Mouse (Mus musculus) heart, adult 2 months (tissue): ENCODE results near the gene Arid5b. TPM values are rescaled to one million over a fixed set of nuclear protein-coding genes. Genes with fewer than 3 reads are reported as not detected.

ENCODE experiments used
- DNase-seq, 2 experiments: peaks; one replicate each; pipeline ENCODE4 v3.0.0; 2021
- H3K27ac ChIP-seq: fragments of 200-600 bp; 2 replicates; pipeline ENCODE4 v1.8.1; 2022
- H3K27me3 ChIP-seq: fragments of 200-500 bp; 2 replicates; pipeline ENCODE4 v1.6.1; 2012; ENCODE audit warnings: mild to moderate bottlenecking, low read length, inconsistent platforms, mixed read lengths; ENCODE audit not compliant: control insufficient read depth, insufficient read depth
- H3K36me3 ChIP-seq: fragments of 200-500 bp; 2 replicates; pipeline ENCODE4 v1.6.1; 2012; ENCODE audit warnings: low read length, inconsistent platforms; ENCODE audit not compliant: control insufficient read depth, insufficient read depth
- H3K4me1 ChIP-seq: fragments of 200-500 bp; 2 replicates; pipeline ENCODE4 v1.6.1; 2011; ENCODE audit warnings: low read length; ENCODE audit not compliant: control insufficient read depth, insufficient read depth
- H3K4me3 ChIP-seq: fragments of 200-600 bp; 2 replicates; pipeline ENCODE4 v1.8.1; 2022
- H3K79me2 ChIP-seq: fragments of 200-500 bp; replicated peaks from 2 replicates; pipeline ENCODE4 v1.6.1; 2012; ENCODE audit warnings: mild to moderate bottlenecking, inconsistent platforms, low read length, moderate library complexity, mixed read lengths; ENCODE audit not compliant: control insufficient read depth, insufficient read depth
- H3K9ac ChIP-seq: fragments of 200-500 bp; 2 replicates; pipeline ENCODE4 v1.6.1; 2012; ENCODE audit warnings: low read depth, mild to moderate bottlenecking, control low read depth, inconsistent platforms, low read length, mixed read lengths
- CTCF ChIP-seq: fragments of 200-600 bp; IDR thresholded peaks from 2 replicates; pipeline ENCODE4 v1.8.1; 2022; ENCODE audit warnings: antibody characterized with exemption, mild to moderate bottlenecking, moderate library complexity
- EP300 ChIP-seq: fragments of 200-500 bp; IDR thresholded peaks from 2 replicates; pipeline ENCODE4 v1.6.1; 2011; ENCODE audit warnings: low read depth, low read length, control low read depth; ENCODE audit not compliant: insufficient read depth
- POLR2A ChIP-seq: fragments of 200-500 bp; IDR thresholded peaks from 2 replicates; pipeline ENCODE4 v1.6.1; 2011; ENCODE audit warnings: mild to moderate bottlenecking, low read depth, low read length, control low read depth; ENCODE audit not compliant: insufficient read depth
- WGBS: fragments of 180-500 bp; shearing (Covaris S2); methylation state at CpG from one replicate; pipeline ENCODE4 v1.1.7; 2018; 5-methylcytosine and 5-hydroxymethylcytosine counted together
- intact Hi-C: fragments of 180-260 bp; cut with DNase I; formaldehyde crosslinking; loops from one replicate; pipeline ENCODE4 v1.15.1; 2025
- polyA plus RNA-seq: library from polyadenylated mRNA; depleted of rRNA; stranded (reverse); fragments of >200 nt; gene quantifications from 2 replicates; pipeline ENCODE4 v1.2.3, GENCODE M21; 2012
- total RNA-seq, 2 experiments: library from RNA; stranded (reverse); gene quantifications; 2 replicates each; pipeline ENCODE4 v1.2.3; 2021

Gene Arid5b
- total and polyA plus RNA-seq, 3 experiments = 6.3 to 22.5 (median 21.1) TPM

DNA sequence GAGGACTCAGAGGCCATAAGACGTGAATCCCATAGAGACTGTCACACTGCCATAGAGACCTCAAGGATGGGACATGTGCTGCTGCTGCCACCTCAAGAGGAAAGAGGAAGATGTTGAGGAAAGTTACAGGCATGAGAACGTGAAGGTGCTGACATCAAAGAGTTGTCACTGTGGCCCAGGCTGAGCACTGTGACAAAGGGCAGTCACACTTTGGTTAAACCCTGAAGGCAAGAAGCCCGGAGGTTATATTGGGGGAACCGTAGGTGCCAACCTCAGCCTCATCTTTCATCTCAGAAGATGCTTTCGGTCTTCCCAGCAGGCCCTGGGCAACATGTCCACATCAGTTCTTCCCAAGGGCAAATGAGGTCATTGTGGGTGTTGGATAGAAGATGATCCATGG lies 79.1 kb downstream of the Arid5b start:
- no peaks in the 10 kb centered on the region for H3K79me2 ChIP-seq
- no peak overlapping the region for H3K9ac ChIP-seq
- H3K36me3 ChIP-seq = no peaks in the 10 kb centered on the region
- no peak overlapping the region for H3K4me3 ChIP-seq
- no peak for DNase-seq
- no peaks in the 10 kb centered on the region for H3K4me1 ChIP-seq
- TF ChIP-seq POLR2A (no peak), EP300 (no peak), CTCF (no peak)
- WGBS = 94% methylated on average over 5 of the region's 5 CpGs
- no peaks in the 10 kb centered on the region for H3K27me3 ChIP-seq
- no peak overlapping the region for H3K27ac ChIP-seq
- intact Hi-C loops = no loop called here

DNA sequence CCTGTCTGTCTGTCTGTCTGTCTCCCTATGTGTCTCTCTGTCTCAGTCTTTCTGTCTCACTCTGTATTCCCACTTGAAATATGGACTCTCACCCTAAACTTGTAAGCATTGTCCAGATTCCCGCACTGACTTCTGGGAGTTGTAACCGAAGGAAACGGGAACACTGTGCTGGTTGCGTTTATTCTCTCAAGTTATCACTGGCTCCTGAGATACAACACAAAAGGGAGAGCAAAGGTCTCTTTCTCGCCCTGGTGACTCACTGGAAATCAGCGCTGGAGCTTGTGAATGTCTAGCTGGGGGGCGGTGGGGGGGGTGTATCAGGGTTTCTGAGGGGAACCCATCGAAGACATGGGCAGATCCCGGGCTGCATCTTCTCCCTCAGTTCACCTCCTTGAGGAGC lies 82.2 kb downstream of the Arid5b start:
- H3K36me3 ChIP-seq = peaks cover 2% of the 10 kb centered on the region; the same call in 1 of the 2 replicates
- H3K4me1 ChIP-seq = peaks cover 8% of the 10 kb centered on the region
- 56% methylated on average over 9 of the region's 9 CpGs for WGBS
- H3K27ac ChIP-seq = no peak overlapping the region
- no peak overlapping the region for H3K4me3 ChIP-seq
- no peak overlapping the region for H3K9ac ChIP-seq
- no peaks in the 10 kb centered on the region for H3K79me2 ChIP-seq
- H3K27me3 ChIP-seq = no peaks in the 10 kb centered on the region
- DNase-seq = no peak
- TF ChIP-seq POLR2A (no peak), CTCF (no peak), EP300 (no peak)
- intact Hi-C loops = no loop called here

DNA sequence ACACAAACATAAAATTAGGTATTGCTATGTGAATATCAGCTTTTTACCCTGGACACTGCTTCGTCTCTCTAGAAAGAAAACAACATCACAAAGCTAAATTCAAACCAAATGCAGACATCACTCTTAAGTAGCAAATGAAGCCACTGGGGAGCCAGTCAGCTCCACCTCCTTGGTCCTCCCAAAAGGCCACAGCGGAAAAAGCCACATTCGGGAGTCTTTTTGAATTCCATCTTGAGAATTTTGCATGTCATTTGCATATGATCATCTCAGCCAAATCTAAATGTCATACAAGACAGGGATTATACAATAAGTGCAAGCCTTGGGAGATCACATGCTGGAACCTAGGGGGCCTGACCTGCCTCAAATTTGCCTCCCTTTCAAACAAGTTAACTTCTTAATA lies 85.0 kb downstream of the Arid5b start:
- peak overlapping the region; percentile 74 for H3K27ac ChIP-seq
- peaks cover 2% of the 10 kb centered on the region; the same call in 1 of the 2 replicates for H3K36me3 ChIP-seq
- peaks cover 8% of the 10 kb centered on the region for H3K4me1 ChIP-seq
- no peaks in the 10 kb centered on the region for H3K27me3 ChIP-seq
- no peak overlapping the region for H3K4me3 ChIP-seq
- TF ChIP-seq CTCF = no peak
- no peak for TF ChIP-seq POLR2A
- no peak for TF ChIP-seq EP300
- 57% methylated on average over 3 of the region's 3 CpGs for WGBS
- H3K79me2 ChIP-seq = no peaks in the 10 kb centered on the region
- no peak overlapping the region for H3K9ac ChIP-seq
- DNase-seq = no peak
- intact Hi-C loops = loop anchor here (2.0 to 5.0 kb wide), 2 partner anchors 46 to 83 kb away; no protein-coding TSS in a partner anchor

DNA sequence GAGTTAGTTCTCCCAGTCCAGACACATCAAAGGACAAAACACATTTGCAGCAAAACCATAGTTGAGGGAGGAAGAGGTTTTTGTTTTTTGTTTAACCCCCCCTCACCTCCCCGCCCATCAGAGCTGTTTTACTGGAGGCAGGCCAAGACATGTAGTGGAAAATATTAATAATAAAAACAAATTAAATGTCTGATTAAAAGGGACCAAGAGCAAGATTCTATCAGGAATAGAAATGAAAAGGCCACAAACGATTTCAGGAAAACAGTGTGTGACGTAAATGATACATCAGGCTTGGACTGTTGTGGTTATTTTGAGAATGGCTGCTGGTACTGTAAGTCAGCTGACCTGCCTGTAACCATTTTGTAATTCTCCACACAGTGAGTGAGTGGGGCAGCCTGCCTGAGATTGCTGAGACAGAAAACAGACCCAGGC lies 85.7 kb downstream of the Arid5b start:
- Histone ChIP-seq H3K79me2 (no peaks in the 10 kb centered on the region), H3K27ac (peak overlapping the region; percentile 74), H3K36me3 (peaks cover 2% of the 10 kb centered on the region; the same call in 1 of the 2 replicates), H3K4me1 (peaks cover 8% of the 10 kb centered on the region), H3K4me3 (peak overlapping the region; percentile 43), H3K27me3 (no peaks in the 10 kb centered on the region), H3K9ac (0 out of 2 replicates have a peak overlapping the region, but pooled peaks have one; percentile 48)
- intact Hi-C loops = loop anchor here (2.0 to 5.0 kb wide), 2 partner anchors 46 to 84 kb away; no protein-coding TSS in a partner anchor
- DNase-seq = peak in 1 of 2 experiments; percentile 34
- TF ChIP-seq POLR2A (no peak), EP300 (no peak), CTCF (no peak)
- 6% methylated on average over 3 of the region's 3 CpGs for WGBS

DNA sequence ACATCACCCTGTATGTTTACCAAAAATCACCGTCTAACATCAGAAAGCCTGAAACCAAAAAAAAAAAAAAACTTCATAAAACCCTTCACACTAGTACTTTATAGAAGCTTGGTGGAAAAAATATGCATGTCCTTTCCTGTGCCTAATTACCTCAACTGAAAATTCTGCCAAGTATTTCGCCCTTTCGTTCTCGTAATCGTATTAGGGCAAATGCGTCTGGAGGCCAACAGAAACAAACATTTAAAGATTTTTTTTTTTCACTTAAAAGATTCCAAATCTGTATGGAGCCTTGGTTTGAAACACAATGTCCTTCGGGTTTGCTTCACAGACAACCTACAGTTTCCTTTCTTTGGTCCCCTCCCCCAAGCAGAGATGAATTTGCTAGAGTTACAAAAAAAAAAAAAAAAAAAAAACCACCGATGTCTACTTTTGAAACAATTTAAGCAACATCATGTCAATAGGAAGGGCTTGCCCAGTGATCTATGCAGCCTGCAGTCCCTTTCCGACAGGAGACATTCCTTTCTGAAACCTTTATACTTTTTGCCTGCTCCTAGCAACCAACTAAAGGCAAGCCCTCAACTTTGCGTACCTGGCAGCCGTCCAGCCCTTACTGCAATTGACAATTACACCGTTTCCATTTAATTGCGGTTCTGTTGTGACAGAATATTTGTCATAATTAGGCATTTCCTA lies 86.7 kb downstream of the Arid5b start:
- Histone ChIP-seq H3K36me3 (peaks cover 2% of the 10 kb centered on the region; the same call in 1 of the 2 replicates), H3K27ac (peak overlapping the region; percentile 74), H3K27me3 (no peaks in the 10 kb centered on the region), H3K4me1 (peaks cover 8% of the 10 kb centered on the region), H3K79me2 (no peaks in the 10 kb centered on the region), H3K9ac (peak overlapping the region; percentile 69), H3K4me3 (peak overlapping the region; percentile 43)
- peak; percentile 59 to 69 for DNase-seq
- 24% methylated on average over 13 of the region's 13 CpGs for WGBS
- TF ChIP-seq EP300 (no peak), POLR2A (no peak), CTCF (no peak)
- intact Hi-C loops = loop anchor here (2.0 to 5.0 kb wide), 2 partner anchors 45 to 85 kb away; no protein-coding TSS in a partner anchor

DNA sequence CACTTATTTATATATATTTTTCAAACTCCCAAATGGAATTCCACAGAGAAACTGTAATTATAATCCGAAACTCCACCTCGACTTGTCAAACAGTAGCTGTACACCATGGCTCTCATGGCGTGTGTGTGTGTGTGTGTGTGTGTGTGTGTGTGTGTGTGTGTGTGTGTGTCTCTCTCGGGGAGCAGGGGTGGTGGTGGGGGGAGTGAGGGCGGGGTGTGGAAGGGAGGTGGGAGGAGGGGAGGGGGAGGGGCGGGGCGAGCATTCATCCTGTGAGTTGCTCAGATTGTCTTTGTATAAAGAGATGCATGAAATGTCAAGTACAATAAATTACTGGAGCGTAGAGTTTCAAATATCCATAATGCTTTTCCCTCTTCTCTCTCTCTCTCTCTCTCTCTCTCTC lies 87.4 kb downstream of the Arid5b start:
- 74% methylated on average over 7 of the region's 8 CpGs for WGBS
- H3K4me3 ChIP-seq = no peak overlapping the region
- intact Hi-C loops = loop anchor here (5.0 kb wide), 1 partner anchor 44 kb away; no protein-coding TSS in a partner anchor

More for the DNA sequence above, 87.4 kb downstream of the Arid5b start:
- DNase-seq = peak in 1 of 2 experiments; percentile 4
- Histone ChIP-seq H3K79me2 (no peaks in the 10 kb centered on the region), H3K27ac (no peak overlapping the region), H3K27me3 (no peaks in the 10 kb centered on the region), H3K4me1 (peaks cover 8% of the 10 kb centered on the region), H3K36me3 (peaks cover 2% of the 10 kb centered on the region; the same call in 1 of the 2 replicates), H3K9ac (no peak overlapping the region)
- TF ChIP-seq POLR2A = no peak
- TF ChIP-seq CTCF = no peak
- no peak for TF ChIP-seq EP300
